Mouse (Mus musculus) thymus, postnatal 10 days (tissue): Measurements from ENCODE around the gene Ascc1.

ENCODE experiments used
- DNase-seq, 2 experiments: peaks; one replicate each; pipeline ENCODE4 v3.0.0; 2021; ENCODE audit warnings: low spot score in 2 of 2

The Ascc1 gene

DNA sequence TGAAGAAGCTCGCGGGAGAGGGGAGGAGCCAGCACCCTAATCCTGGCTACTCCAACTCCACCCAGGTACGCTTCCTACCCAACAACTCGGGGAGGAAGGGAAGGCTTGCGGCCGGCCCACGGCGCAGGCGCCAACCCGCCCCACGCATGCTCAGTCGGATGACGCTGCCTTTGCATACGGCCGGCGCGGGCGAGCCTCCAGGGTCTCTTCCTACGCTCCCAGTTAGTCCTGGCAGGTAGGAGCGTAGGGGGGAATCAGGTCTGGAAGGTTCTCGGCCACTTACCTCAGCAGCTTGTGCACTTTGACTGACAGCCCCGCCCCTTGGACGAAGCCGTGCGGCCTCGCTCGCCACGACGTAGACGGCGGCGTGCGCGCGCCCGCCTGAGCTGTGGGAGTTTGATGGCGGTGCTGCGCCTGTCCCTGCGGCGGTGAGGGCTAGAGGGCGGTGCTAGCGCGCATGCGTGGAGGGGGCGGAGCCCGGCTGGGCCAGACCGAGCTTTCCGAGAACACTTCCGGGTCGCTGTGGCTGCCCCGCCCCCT is at the start of gene Ascc1, which contains the start of gene Anapc16:
Gene Ascc1, plus strand, starts transcription at position 133 of the 540 bp plus-strand sequence.
Gene Anapc16, minus strand, starts transcription at position 463 of the 540 bp plus-strand sequence.
- peak; percentile 97 to 98 for DNase-seq

DNA sequence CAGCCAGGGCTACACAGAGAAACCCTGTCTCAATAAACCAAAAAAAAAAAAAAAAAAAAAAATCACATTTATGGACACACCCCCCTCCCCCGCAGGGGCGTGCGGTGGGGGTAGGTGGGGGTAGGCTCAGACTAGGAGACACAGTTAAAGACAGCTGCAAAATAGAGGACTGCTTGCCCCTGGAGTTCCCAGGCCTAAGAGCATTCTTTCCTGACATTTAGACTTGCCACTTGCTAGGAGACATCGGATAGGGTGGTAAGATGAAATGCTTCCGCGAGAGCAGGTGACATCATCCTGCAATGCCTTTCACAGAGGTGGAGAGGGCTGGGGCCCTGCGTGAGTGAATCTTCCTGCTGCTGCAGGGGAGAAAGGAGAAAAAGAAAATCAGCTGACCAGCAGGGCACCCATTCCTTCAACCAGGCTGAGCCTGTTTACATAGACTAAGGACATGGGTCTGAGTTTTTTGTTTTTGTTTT is 49.0 kb upstream of the Ascc1 start:
- peak; percentile 25 to 39 for DNase-seq

DNA sequence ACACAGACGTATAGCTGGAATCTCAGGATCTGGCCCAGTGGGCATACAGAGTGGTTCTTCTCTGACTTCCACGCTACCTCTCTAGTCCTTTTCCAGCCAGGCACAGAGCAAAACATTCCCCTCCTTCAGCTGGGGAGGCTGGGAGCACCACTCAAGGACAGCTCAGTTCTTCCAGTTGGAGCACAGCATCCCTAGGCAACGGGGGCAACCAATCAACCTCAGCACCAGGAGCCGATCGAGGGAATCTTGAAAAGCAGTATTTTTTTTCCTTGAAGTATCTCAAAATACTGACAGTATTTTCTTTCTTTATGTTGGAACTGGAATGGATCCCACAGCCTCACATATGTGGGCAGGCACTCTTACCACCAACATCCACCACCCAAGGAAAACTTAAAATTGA is 45.9 kb upstream of the Ascc1 start:
- DNase-seq, result no peak

DNA sequence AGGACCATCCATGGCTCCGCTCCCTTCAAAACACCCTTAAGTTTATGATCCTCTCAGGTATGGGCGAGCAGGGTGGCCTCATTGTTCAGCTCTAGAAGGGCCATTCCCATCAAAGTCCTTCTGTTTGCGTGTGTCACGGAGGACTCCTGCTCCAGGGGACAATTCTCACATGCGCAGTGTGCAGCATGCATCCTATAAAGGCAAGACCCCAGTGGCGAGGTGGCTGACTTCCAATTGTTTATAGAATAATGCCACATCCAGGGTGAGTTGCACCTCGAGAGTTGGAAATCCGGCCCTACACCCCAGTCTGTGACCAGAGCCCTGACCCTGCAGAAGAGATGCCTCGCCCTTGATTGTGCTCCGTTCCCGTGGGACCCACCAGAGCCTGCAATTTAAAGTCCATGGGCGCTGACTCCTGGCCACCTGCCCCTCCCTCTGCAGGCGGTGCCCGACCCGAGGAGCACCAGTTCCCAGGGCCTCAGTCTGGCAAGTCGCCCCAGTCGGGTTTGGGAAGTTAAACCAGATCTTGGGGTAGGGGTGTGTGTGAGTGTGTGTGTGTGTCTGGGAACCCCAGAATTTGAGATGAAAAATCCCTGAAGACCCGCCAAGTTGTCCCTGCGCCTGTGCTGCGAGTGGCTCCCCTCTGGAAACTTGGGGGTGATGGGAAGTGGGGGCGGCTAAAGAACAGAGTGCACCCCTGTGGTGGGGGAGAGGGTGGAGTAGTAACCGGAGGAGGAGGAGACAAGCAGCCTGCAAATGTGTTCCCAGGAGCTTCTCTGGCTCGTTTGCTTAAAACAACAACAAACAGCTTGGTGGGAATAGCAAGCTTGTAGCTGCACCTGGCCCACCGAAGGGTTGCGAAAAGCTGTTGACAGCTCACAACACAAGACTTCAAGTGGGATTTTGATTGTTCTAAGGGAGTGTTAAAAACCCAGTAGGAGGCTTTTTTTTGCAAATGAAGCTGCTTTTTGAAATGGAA is 45.1 kb upstream of the Ascc1 start:
- DNase-seq, result peak in 1 of 2 experiments; percentile 44

DNA sequence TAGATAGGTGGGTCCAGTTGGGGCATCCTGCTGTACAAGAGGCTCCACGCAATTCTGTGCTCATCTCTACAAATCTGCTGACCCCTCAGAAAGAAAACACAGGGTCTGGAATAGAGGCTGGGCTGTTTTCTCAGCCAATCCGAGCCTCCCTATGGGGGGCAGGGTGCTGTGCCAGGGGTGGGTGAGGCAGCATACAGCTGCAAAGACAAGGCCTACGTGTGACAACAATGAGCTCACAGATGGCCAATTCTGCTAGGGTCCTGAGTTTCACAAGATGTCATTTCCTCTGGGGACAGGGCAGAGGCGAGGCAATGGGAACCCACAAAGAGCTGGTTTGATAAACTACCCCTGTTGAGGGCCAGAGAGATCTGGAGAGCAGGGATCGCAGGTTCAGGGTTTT is 44.1 kb upstream of the Ascc1 start:
- no peak for DNase-seq

DNA sequence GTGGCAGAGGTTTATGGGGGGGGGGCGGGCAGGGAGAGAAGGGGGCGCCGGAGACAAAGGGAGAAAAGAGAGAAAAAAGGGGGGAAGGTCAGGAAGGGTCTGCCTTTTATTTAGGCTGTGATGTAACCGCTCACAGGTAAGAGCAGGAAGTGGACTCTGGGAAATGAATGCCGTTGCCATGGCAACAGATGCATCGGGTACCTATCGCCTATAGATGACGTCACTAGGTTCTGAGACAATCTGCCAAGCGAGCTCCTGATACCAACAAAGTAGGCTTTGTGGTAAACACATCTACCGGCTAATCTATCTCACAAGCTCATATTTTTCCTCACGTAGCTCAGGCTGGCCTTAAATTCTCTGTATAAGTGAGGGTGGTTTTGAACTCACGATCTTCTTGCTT is 43.1 kb upstream of the Ascc1 start:
- DNase-seq, result no peak

DNA sequence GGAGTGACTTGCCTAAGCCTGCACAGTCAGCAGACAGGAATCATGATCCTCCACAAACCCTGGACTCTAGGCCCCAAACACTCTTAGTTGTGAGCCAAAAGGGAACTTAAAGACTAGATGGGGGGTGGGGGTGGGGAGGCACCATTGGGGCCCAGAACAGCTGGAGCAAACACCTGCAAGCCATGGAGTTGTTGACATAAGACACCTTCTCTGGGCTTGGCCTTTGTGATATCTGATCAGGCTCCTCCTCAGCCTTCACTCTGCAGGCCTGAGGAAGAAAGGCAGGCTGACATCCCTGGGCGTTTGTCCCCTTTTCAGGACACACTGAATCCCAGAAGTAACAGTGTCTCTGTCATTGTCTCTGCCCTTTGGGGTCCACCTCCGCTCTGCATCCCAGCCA is 39.0 kb upstream of the Ascc1 start:
- DNase-seq, result peak; percentile 51 to 55

DNA sequence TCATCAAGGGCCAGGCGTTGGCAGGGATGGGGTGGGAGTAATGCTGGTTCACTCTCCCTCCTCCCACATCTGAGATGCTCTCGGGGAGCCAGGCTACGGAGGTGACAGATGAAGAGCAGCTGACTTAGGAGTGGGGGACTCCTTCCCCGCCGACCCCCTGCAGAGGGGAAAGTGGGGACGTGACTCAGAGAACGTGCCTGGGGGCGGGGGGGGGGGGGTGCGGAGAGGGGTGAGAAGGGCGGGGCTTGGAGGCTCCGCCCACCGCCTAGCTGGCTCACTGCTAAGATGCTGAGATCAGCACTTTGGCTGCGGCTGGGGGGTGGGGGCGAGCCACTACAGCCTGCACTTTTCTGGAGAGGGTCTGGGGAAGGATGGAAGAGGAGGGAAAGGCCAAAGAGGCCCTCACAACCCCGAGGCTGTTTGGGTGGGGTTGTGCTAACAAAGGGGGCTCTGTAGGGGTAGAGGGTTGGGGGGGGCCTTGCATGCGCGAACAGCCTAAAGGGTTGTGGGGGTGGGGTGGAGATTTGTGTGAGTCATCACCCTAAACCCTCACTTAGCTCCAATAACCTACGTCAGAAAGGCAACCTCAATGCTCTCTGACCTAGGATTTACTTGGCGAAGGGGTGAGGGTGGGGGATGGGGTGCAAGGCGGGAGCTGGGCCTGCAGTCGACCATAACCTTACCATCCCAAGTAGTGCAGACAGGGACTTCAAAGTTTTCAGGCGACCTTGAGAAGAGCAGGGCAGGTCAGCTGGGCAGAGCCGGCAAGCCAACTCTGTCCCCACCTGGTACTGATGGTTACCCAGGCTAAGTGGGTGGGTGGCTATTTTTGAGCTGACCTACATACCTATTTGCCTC is 37.9 kb upstream of the Ascc1 start:
- DNase-seq, result peak; percentile 53 to 70

DNA sequence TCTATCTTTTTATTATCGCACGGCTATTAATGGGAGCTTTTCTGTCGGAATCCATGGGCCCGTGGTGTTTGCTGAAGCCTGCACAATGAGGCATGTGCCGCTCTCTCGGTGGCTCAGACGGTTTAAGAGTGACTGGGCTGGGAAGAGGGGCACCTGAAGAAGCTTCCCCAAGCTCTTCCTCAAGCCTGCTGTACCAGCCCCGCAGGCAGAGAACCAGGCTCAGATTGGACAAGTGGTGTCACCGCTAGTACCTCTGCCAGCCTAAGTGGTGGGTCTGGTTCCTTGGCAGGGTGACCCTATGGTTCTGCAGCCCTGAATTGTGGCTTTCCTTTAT is 37.3 kb upstream of the Ascc1 start:
- DNase-seq, result no peak

DNA sequence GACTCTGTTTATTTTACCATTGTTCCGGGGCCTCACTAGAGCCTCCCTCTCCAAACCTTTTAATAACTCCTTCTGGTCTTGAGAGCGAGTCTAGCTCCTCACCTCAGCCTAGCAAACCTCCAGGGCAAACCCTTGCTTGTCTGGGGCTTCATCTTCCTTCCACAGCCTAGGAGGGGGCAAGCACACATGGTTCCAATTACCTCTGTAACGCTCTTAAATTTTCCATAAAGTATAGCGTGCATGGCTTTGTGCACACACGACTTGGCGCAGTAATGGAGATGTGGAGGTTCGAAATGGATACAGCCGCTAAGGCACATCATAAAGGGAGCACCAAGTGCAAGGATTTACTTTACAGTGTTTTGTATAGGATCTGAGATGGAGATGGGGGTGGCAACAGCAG is 36.8 kb upstream of the Ascc1 start:
- no peak for DNase-seq

DNA sequence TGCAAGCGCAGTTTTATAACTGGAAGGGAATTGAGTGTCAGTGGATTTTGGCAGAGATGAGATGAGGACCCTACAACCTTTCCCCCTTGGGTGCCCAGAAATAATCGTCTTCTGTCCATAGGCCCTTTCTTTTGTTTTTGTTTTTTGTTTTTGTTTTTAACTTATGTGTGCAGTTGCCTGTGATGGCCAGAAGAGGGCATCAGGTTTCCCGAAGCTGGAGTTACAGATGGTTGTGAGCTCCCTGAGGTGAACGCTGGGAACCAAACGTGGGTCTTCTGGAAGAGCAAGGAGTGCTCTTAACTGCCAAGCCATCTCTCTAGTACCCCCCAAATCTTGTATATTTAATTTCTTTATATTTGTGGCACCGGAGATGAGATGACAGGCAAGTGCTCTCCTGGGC is 35.9 kb upstream of the Ascc1 start:
- no peak for DNase-seq

DNA sequence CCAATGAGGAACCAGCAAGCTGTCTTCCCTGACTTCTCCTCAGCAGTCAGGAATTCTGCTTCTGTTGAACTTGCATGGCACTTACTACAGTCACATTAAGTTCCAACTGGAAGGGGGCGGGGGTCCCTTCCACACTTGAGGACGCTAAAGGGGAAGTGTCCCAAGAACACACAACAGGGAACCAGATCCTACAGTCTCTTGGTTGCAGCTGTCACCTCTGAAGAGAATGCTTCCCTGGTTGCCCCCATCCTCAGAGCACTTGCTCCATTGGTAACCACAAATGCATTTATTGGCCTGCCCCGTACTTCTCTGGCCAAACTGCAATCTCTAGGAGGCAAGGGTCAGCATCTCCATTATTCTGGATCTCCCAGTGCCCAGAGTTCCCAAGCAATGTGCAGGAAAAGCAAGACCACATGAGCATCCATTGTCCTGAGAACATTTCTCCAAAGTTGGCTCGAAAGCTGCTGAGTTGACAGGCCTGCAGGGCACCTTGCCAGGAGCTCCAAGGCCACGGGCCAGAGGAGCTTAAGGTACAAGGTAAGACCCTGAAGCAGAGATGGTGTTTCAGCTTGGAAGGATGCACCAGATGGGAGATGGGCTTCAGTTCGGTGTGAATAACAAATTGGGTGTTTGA is 35.2 kb upstream of the Ascc1 start:
- DNase-seq, result no peak

DNA sequence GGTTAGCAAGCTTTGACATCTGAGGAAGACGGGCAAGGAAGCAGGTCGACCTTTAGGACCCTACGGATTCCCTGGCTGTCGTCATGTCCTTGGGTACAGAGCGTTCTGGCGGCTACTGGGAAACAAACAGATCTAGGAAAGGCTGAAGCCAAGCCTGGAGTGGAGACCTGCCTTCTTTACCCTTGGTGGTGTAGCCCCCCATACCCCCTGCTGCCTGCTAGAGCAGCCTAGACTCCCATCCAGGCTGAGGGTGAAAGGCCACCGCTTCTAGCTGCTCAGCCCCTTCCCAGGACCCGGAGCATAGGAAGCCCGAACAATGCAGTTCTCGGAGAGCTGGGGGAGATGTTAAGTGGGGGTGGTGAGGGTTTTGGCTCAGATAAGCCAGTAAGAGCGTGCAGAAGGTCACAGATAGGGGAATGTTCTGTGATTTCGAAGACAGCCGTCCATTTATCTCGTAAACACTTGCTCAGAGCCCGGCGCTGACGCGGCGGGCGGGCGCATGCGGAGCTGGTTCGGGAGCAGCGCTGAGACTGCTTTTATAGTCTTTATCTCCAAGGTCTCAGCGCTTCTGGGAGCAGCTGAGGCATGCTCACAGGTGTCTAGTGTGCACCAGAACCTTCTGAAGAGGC is 32.7 kb upstream of the Ascc1 start:
- DNase-seq, result peak; percentile 64 to 71

DNA sequence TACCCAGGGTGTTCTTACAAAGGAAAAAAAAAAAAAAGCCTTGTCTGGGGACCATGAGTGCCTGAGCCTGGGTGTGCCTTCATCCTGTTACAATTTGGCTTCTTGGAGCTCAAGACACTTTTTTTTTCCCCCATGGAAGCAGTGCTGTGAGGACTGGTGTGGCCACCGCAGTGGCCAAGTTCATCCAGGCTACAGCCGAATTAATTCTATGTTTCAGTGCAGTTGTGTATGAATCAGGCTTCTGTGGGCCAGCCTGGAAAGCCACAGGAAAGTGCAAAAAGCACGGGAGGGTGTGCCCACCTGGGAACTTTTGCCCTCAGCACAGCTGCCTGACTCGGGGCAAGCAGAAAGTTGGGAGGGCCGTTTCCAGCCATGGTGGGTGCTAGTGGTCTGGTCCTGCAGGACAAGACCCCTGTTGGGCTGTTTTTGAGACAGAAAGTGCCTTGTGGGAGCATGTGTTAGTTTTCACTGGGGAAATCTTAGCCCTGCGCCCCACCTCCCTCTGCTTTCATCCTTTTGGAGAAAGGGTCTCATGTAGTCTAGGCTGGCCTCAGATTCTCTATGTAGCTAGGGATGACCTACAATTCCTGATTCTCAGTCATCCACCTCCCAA is 32.0 kb upstream of the Ascc1 start:
- DNase-seq, result no peak

DNA sequence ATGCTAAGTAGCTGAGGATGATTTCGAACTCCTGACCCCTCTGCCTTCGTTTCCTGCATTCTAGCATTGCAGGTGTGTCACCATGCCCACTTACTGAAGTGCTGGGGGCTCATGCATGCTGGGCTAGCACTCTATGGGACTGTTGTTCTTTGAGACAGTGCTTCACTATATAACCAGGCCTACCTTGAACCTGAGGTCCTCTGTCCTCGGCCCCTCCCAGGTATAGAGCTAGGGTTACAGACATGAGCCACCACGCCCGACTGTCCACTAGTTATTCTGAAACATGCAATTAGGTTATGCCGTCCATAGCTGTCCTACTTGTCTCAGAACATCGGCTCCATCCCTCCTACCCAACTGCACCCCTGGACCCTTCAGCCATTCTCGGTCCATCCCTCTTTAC is 30.8 kb upstream of the Ascc1 start:
- no peak for DNase-seq

DNA sequence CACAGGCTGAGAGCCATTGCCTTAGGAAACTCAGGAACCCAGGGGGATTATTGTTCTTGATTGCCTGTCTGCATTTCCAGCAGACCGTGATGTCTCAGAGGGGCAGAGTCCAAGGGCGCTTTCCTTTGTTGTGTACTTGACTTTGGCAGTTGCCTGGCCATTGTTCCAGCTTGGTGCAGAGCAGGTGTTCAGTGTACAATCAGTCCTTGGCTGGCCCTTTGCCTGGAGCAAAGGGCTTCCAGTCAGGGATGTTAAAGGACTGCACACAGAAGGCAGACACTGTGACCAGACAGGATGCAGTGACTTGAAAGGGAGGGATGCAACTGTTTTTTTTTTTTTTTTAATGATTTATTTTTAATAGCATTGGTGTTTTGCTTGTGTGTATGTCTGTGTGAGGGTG is 30.1 kb upstream of the Ascc1 start:
- no peak for DNase-seq

DNA sequence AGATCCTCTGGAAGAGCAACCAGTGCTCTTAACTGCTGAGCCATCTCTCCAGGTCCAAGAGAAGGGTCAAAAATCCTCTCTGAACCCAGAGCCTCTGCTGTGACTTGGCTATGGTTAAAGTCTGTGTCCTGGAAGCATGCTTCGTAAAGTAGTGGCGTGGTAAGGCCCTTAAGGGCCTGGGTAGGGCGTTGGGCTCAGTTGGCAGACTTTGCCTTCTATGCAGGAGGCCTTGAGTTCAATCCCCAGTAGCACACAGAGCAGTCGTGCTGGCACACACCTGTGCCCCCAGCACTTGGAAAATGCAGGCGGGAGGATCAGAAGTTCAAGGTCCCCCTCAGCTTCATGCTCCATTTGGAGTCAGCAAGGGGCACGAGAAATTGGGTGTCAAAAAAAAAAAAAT is 29.6 kb upstream of the Ascc1 start:
- DNase-seq, result no peak

DNA sequence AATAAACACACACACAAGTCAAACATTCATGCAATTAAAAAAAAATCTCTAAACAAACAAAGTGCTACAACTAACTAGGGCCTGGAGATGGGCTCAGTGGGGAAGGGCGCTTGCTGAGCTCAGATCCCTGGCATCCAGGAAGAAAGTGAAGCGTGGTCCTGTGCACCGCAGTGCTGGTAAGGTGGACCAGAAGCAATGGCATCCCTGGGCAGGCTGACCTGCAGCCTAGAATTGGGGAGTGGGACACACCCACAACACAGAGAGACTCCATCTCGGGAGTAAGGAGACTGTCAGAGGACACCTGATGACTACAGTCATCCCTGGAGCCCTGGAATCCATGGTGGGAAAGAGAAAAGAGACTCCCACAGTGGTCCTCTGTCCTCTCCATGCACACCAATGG is 29.2 kb upstream of the Ascc1 start:
- no peak for DNase-seq

DNA sequence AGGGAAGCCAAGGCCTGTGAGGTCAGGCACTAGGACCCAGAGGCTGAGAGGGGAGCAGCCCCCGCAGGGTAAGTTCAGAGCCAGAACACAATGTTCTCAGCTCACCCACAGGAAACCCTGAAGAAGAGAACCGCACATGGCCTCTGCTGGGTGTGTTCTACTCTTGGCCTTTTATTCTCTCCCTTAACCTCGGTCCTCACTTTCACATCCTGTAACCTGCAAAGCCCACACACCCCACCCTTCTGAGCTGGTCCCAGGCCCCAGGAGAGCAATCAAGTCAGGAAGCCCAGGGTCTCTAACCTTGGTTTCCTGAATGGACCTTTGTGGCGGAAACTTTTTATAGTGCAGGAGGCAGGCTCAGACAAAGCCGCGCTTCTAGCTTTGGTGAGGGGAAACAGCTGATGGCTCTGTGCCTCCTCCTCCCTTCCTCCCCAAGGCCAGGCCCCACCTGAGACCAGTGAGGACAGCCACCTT is 28.4 kb upstream of the Ascc1 start:
- peak; percentile 78 to 81 for DNase-seq

DNA sequence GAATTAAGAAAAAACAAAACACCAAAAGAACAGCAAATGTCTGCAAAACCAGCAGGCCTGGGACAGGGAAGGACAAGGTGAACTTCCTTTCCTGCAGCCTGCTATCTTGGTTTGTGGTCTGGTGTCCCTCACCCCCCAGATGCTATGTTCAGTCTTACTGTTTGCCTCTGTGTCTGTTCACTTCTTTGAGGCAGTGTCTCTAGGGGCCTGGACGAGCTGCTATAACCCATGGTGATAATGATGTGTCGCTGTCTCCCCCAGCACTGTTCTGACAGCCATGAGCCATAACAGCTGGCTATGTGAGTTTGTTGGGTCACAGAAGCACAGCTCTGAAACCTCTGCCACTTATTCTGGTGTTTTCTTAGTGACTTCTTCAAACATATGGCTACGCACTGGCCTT is 27.8 kb upstream of the Ascc1 start:
- no peak for DNase-seq

DNA sequence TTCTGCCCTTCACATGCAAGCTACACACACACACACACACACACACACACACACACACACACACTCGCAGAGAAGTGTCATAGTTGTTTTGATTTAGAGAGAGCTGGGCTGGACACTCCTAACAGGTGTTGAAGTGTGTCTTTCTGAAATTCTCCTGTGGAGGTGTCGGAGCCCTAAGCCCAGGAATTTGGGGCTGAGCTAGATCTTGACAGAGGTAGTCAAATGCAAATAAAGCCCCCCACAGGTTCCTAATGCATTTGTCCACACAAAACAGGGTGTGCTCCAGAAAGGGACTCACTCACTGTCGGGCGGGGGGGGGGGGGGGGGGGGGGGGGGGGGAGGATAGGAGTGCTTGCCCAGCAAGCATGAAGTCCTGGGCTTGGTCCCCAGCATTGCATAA is 25.5 kb upstream of the Ascc1 start:
- DNase-seq, result no peak
